Mouse (Mus musculus) spleen, adult 2 months (tissue): ENCODE data around the gene Tspan32.

ENCODE experiments used
- CTCF ChIP-seq: fragments of 200-500 bp; IDR thresholded peaks from 2 replicates; pipeline ENCODE4 v1.5.1; 2011; ENCODE audit warnings: mild to moderate bottlenecking, inconsistent platforms; ENCODE audit not compliant: insufficient read depth, insufficient read length, insufficient replicate concordance; ENCODE audit errors: extremely low read depth
- POLR2A ChIP-seq: fragments of 200-500 bp; IDR thresholded peaks from 2 replicates; pipeline ENCODE4 v1.6.1; 2011; ENCODE audit warnings: low read depth, low read length, inconsistent platforms

DNA sequence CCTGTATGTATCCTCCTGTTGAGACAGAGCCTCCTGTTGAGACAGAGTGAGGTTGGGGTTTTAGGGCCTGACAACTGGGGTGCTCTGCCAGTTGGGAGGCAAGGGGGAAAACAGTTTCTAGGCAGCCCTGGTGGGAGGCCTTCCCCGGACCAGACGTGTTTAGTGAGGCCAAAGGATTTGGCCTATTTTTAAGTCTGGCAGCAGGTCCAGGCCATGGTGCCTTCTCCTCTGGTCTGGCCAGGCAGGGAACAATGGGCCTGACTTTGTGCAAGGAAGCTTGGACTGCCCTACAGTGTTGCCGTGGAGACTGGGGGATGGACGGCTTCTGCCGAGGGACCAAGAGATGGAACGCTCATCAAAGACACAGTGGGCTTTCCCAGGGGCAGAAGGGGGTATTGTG lies 59.4 kb downstream of the Tspan32 start:
- TF ChIP-seq POLR2A (no peak), CTCF (no peak)
